Mouse (Mus musculus): ENCODE measurements around the gene Slc37a3.

DNA sequence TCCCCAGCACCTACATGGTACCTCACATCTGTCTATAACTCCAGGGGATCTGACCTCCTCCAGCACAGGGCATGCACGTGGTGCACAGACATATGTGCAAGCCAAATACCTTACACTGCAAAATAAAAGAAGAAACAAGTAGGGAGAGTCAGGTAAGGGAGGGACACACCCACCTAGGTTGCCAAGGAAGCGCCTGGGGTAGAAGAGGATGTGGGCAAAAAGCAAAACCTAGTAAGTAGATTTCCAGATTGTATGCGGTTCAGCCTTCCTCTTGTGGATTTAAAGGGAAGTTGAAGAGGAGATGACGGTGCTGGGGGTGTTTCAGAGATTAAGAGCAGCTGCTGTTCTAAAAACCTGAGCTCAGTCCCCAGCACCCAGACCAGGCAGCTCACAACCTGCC is 1.7 kb upstream of the Slc37a3 start:
- TF ChIP-seq CTCF (IDR thresholded peaks at IDR 0.05; ENCODE audit: extremely low read depth, insufficient read depth, low read length) (no peak), POLR2A (IDR thresholded peaks at IDR 0.05; ENCODE audit: extremely low read depth, insufficient read depth, low read length) (no peak)
